Mouse (Mus musculus) heart, adult 8-10 months (tissue): Measurements from ENCODE around the gene Ddx47. TPM values are rescaled to one million over a fixed set of nuclear protein-coding genes. Genes with fewer than 3 reads are reported as not detected.

Source experiments
- DNase-seq: peaks from one replicate; pipeline ENCODE4 v3.0.0; 2022; ENCODE audit warnings: low spot score
- total RNA-seq, 4 experiments: library from RNA; stranded (reverse); gene quantifications; 2 replicates each; pipeline ENCODE4 v1.2.4; 2022

The Ddx47 gene
- total RNA-seq, 4 experiments from 2014 or later = 36.3 to 39.7 (median 38.0) TPM

DNA sequence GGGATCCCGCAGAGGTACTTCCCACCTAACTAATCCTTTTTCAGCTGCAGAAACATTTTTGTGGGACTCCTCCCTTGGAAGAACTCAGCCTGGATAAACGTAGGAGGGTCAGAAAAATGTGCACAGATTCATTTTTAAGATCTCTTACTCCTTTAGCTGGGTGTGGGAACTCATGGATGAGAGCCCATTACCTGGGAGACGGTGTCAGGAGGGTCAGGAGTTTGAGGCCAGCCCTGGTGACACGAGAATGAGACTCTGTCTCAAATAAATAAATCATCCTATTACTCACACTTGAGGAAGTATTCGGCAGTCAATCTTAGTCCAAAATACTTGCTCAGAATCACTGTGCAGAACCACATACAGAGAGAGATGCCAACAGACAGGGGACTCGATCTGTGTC lies 58.4 kb downstream of the Ddx47 start:
- no peak for DNase-seq

DNA sequence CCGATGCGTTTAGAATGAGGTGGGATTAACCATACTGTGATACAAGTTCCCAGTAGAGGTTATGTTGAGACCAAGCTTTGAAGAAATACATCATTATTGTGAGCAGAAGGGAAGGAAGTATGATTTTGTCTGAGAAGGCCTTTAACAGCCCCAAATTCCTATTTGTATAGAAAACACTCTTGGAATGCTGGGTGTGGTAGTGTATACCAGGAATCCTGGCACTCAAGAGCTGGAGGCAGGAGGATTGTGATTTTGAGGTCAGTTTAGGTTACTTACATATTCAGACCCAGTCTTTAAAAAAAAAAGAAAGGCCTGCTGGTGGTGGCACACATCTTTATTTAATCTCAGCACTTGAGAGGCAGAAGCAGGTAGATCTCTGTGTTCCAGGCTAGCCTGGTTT lies 58.9 kb downstream of the Ddx47 start:
- no peak for DNase-seq

Other genes starting within 250 kb of the Ddx47 start
- gene Dusp16, start 219.0 kb upstream of the Ddx47 start, total RNA-seq = 10 to 100 TPM; 17.9 to 28.5 (median 22.5) TPM
- 10 to 100 TPM; 14.6 to 20.1 (median 17.0) TPM for gene Crebl2, start 181.5 kb upstream of the Ddx47 start, total RNA-seq
- gene Gpr19, start 113.0 kb upstream of the Ddx47 start, total RNA-seq = 1 to 10 TPM; 2.6 to 5.8 (median 3.9) TPM
- gene Cdkn1b, start 91.2 kb upstream of the Ddx47 start, total RNA-seq = 10 to 100 TPM; 29.5 to 43.4 (median 38.7) TPM
- 1 to 10 TPM; 4.8 to 7.5 (median 5.6) TPM for gene Apold1, start 29.9 kb upstream of the Ddx47 start, total RNA-seq
- gene Gprc5a, start 54.0 kb downstream of the Ddx47 start, total RNA-seq = 1 to 10 TPM in 2 of 4 experiments, under 1 TPM in 2; 0.75 to 1.9 (median 0.93) TPM
- gene Gprc5d, start 106.7 kb downstream of the Ddx47 start, total RNA-seq = not detected
- 10 to 100 TPM in 2 of 4 experiments, 1 to 10 TPM in 2; 7.1 to 11.9 (median 10.3) TPM for gene Fam234b, start 186.4 kb downstream of the Ddx47 start, total RNA-seq
- 10 to 100 TPM; 56.9 to 61.7 (median 58.6) TPM for gene Hebp1, start 186.4 kb downstream of the Ddx47 start, total RNA-seq
- under 1 TPM; 0.31 to 0.47 (median 0.42) TPM for gene Gsg1, start 242.7 kb downstream of the Ddx47 start, total RNA-seq